Mouse (Mus musculus): ENCODE results near the gene Atxn1l.

Gene Atxn1l

GRCm38 (mm10) chr8:109737237-109738048 is at the start of gene Atxn1l:
TSS of gene Atxn1l (minus strand) at chr8:109737739.
- 1% methylated on average over 58 of the region's 59 CpGs for WGBS

- WGBS, result 42% methylated on average over 4 of the region's 4 CpGs
Measured at GRCm38 (mm10) chr8:109780548-109780947, 43.0 kb upstream of the Atxn1l start.

- WGBS, result 14% methylated on average over 24 of the region's 24 CpGs
Measured at GRCm38 (mm10) chr8:109779431-109780228, 42.1 kb upstream of the Atxn1l start.

GRCm38 (mm10) chr8:109778993-109779421 is 41.5 kb upstream of the Atxn1l start:
- WGBS, result 0% methylated on average over 32 of the region's 32 CpGs

GRCm38 (mm10) chr8:109778280-109778977 is 40.9 kb upstream of the Atxn1l start, which contains the start of gene Ap1g1:
TSS of gene Ap1g1 (plus strand) at chr8:109778554.
- 1% methylated on average over 64 of the region's 64 CpGs for WGBS

DNA sequence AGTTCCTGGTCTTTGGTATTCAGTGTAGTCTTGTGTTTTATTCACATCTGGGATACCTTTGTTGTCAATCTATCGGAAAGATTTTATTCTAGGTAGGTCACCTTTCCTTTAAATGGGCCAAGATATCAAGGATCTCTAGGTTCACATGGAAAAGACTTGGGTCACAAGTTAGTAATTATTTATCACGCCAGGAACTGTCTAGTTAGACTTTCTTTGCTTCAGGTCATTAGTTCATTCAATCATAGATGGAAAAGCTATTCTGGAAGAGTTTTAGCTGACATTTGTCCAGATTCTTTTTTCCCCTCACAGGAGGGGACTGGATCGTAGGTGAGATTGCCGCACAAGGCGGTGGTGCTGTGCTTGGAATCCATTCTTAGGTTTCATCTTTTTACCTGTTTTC is 40.3 kb upstream of the Atxn1l start:
- WGBS, result 26% methylated on average over 5 of the region's 5 CpGs

GRCm38 (mm10) chr8:109773154-109773553 is 35.6 kb upstream of the Atxn1l start:
- 46% methylated on average over 3 of the region's 3 CpGs for WGBS

- WGBS, result 74% methylated on average over 7 of the region's 7 CpGs
Measured at GRCm38 (mm10) chr8:109766081-109766480, 28.5 kb upstream of the Atxn1l start.

DNA sequence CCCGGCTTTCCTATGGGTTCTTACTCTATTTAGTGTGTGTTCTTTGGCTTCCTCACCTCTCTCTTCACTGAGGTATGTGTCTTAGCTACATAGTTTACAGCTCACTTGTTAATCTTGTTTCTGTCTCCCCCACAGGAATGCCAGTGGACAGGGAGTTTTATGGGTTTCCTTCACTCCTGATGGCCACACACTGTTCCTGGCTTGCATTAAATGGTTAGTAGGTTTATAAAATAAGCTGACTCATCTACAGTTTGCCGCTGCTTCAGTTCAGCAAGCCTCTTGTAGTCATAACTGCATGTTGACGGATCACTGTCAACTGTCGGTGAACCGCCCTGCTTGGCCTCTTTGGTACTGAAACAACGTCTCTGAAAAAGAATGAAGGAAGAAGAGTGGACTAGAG is 26.5 kb upstream of the Atxn1l start:
- WGBS, result 90% methylated on average over 6 of the region's 6 CpGs

GRCm38 (mm10) chr8:109760221-109760620 is 22.7 kb upstream of the Atxn1l start:
- 57% methylated on average over 1 of the region's 1 CpGs for WGBS

DNA sequence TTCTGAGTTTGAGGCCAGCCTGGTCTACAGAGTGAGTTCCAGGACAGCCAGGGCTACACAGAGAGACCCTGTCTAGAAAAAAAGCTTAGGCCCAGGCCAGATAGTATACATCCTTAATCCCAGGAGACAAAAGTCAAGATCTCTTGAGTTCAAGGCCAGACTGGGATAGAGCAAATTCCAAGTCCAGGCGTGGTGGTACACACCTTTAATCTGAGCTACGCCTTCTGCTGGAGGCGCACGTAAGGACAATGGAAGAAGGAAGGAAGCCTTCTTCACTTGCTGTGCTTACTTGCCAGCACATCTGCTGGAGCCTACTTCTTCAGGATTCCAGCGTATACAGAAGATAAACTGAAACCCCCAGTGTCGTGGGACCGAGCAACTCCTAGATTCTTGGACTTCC is 21.9 kb upstream of the Atxn1l start:
- 86% methylated on average over 7 of the region's 7 CpGs for WGBS

DNA sequence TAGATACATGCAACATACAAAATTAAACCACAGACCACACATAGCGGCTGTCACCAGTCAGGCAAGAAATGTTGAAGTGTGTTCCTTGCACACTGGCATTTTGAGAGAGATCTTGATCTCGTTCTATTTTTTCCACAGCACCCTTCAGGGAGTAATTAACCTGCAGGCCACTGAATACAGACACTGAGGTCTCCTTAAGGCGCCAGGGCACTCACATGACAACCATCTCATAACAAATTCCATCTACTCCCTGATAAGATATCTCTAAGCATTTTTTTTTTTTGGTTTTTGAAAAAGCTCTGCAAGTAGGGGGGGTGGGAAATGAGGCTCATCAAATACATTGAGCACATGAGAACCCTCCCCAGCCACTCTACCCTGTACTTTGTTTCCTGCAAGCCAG is 19.3 kb upstream of the Atxn1l start:
- WGBS, result 80% methylated on average over 3 of the region's 3 CpGs

- 85% methylated on average over 4 of the region's 4 CpGs for WGBS
Measured at GRCm38 (mm10) chr8:109755554-109755953, 18.0 kb upstream of the Atxn1l start.

DNA sequence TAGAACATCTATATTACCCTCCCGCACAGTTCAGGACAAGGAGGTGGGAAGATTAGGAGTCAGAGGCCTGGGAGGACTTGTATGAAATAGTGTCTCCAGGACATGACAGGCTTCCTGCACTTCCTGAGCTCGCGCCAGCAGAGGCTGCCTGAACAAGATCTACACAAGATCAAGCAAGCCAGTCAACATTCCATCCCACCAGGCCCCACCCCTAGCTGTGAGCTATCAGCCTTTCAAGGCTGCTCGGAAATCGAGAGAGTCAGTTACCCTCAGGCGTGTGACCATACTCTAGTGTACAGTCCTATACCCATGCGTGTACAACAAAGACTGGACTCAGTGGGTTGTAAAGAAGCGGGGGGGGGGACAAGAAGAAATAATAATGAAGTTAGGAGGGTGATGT is 17.2 kb upstream of the Atxn1l start:
- 91% methylated on average over 8 of the region's 8 CpGs for WGBS

DNA sequence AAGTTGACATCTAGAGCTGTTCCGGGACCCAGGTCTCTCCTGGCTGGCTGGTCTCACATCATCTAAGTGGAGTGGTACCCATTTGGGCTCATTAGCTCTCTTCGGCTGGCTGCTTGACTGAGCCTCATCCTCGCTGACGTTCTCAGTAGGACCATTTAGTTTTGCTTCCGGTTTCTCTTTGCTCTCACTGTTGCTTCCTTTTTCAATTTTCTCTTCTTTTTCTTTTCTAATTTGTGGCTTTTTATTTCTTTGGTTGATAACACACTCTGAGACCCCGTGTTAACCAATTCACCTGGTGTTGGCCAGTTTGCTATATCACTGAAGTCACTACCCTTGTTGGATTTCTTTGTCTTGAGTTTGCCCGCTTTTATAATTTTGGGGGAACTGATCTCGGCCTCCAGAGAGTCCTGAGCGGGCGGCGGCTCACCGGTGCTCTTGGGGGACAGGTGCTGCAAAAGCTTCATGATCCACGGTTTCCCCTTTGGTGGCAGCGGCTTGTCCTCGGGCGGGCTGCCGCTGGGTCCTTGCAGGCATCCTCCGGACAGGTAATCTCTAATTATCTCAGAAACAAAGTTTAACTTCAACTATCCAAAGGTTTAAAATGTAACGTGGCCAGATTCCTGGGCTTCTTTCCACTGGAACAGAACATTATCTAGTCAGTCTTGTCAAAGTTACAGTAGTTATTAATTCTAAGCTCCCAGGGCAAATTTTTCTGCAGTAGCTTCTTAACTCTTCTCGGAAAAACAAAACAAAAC is 14.4 kb upstream of the Atxn1l start:
- 91% methylated on average over 20 of the region's 20 CpGs for WGBS

GRCm38 (mm10) chr8:109750699-109751098 is 13.2 kb upstream of the Atxn1l start:
- 68% methylated on average over 12 of the region's 12 CpGs for WGBS

GRCm38 (mm10) chr8:109750274-109750673 is 12.7 kb upstream of the Atxn1l start:
- 60% methylated on average over 5 of the region's 5 CpGs for WGBS

- 88% methylated on average over 12 of the region's 12 CpGs for WGBS
Measured at GRCm38 (mm10) chr8:109747468-109748199, 10.1 kb upstream of the Atxn1l start.

DNA sequence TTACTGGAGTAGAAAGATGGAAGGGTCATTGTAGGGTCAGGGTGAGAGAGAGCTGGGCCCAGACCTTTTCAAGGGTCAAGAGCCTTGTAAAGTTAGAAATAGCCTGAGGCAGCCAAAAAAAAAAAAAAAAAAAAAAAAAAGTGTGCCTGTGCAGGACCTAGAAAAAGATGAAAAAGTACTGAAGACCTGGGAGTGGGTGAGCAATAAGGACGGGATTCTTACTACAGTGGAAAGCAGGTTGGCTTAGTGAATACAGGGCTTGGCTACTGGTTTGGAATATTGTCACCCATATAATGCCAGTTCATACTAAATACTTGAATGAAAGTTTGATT is 476 bp upstream of the Atxn1l start:
- 55% methylated on average over 1 of the region's 1 CpGs for WGBS

- 2% methylated on average over 8 of the region's 8 CpGs for WGBS
Measured at GRCm38 (mm10) chr8:109736819-109737218, 720 bp downstream of the Atxn1l start.

DNA sequence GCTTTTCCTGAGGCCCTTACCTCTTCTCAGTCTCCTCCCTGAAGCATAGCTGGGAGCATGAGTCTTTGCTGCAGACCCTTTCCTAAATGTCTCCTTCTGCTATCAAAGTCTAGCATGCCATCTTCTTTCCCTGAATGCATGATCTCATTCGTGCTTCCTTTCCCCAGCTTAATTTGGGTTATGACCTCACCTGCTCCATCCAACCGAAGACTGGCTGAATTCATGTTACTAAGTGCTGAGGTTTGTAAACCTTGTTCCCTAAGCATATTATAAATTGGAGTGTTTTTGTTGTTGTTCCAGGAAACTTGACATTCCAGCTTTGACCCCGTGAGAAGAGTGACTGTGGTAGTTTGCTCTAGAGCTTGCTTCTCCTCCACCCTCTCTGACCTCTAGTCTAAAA is 3.5 kb downstream of the Atxn1l start:
- 75% methylated on average over 3 of the region's 3 CpGs for WGBS

All from cerebral cortex, adult 2 months (tissue).